Mouse (Mus musculus) neutrophil, adult 65 days (primary cell): ENCODE data around the gene Ldhc. TPM values are rescaled to one million over a fixed set of nuclear protein-coding genes. Genes with fewer than 3 reads are reported as not detected.

Experiments
- total RNA-seq: library from RNA; stranded (reverse); gene quantifications from 2 replicates; pipeline ENCODE4 v1.2.4, GENCODE M21; 2023

Gene Ldhc
- 0.60 and 0.75 TPM in 2 replicates for total RNA-seq

GRCm38 (mm10) chr7:46860996-46861395, at the start of gene Ldhc:
Gene Ldhc (plus strand): TSS chr7:46861203.

GRCm38 (mm10) chr7:46840787-46841525, 20.0 kb upstream of the Ldhc start, which contains the start of gene Ldha:
Gene Ldha (plus strand): TSS chr7:46841475.

DNA sequence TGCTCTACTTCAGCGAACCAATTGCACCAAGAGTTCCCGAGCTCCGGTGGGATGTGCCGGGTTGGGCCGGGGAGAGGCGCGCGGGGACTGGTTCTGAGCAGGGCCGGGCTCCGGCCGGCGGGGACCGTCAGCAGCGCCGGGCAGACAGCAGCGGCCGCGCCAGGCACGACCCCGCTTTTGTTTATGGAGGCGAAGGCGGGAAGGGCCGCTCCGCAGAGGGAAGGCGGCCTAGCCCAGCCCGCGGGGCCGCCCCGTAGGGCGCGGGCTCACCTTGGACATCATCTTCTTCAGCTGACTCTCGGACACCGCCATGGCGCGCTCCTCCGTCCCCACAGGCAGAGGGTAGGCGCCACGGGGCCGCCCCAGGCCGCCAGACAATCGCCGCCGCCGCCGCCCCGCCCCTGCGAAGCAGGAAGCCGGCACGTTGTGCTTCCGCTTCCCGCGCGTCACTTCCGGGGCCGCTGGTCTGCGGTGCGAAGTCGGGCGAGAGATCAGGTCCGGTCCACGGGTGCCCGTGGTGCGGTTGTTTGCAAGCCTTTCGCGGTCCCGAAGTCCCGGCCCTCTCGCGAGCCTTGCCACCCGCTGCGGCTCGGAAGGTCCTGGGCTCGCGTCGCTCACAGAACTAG, 58.7 kb downstream of the Ldhc start, which contains the start of gene Tsg101:
Gene Tsg101, minus strand, starts transcription at position 419 of the 626 bp plus-strand sequence.

Other genes starting within 250 kb of the Ldhc start
- 5.6 and 9.3 TPM in 2 replicates for gene Sergef, start 221.4 kb upstream of the Ldhc start, total RNA-seq
- not detected in 2 replicates for gene Tph1, start 188.7 kb upstream of the Ldhc start, total RNA-seq
- gene Saal1, start 150.5 kb upstream of the Ldhc start, total RNA-seq, result 6.5 and 8.2 TPM in 2 replicates
- 0.69 and 1.4 TPM in 2 replicates for gene Saa3, start 145.5 kb upstream of the Ldhc start, total RNA-seq
- not detected in 2 replicates for gene Saa4, start 128.6 kb upstream of the Ldhc start, total RNA-seq
- not detected in 2 replicates for gene Saa1, start 118.2 kb upstream of the Ldhc start, total RNA-seq
- gene Saa2, start 109.4 kb upstream of the Ldhc start, total RNA-seq, result not detected in 2 replicates
- 23.7 and 33.6 TPM in 2 replicates for gene Hps5, start 65.1 kb upstream of the Ldhc start, total RNA-seq
- gene Gtf2h1, start 65.1 kb upstream of the Ldhc start, total RNA-seq, result 45.3 and 56.6 TPM in 2 replicates
- 389 and 441 TPM in 2 replicates for gene Ldha, start 19.7 kb upstream of the Ldhc start, total RNA-seq
- gene Tsg101, start 58.8 kb downstream of the Ldhc start, total RNA-seq, result 50.5 and 59.4 TPM in 2 replicates
- 9.9 and 11.1 TPM in 2 replicates for gene Uevld, start 97.3 kb downstream of the Ldhc start, total RNA-seq
- gene Gm9999, start 122.4 kb downstream of the Ldhc start, total RNA-seq, result not detected in 2 replicates
- 81.9 and 83.8 TPM in 2 replicates for gene Spty2d1, start 147.2 kb downstream of the Ldhc start, total RNA-seq
- 4.5 and 7.0 TPM in 2 replicates for gene Tmem86a, start 189.4 kb downstream of the Ldhc start, total RNA-seq